Mouse (Mus musculus) heart, embryonic 12.5 days (tissue): ENCODE measurements around the gene Slc24a3. TPM values are rescaled to one million over a fixed set of nuclear protein-coding genes. Genes with fewer than 3 reads are reported as not detected.
A peak's percentile ranks its signal among the peaks of the same experiment; 100 is the strongest.

ENCODE experiments used
- ATAC-seq: fragments of 200-750 bp; cut with Nextera tagmentation; 2 replicates; pipeline ENCODE4 v1.8.0; 2017; ENCODE audit warnings: moderate TSS enrichment, moderate library complexity; ENCODE audit not compliant: insufficient number of reproducible peaks, low FRiP score
- H3K27ac ChIP-seq: fragments of 300-500 bp; sonication (generic); 2 replicates; pipeline ENCODE4 v1.5.1; 2016; ENCODE audit warnings: mild to moderate bottlenecking, moderate library complexity; ENCODE audit not compliant: poor library complexity, severe bottlenecking
- H3K27me3 ChIP-seq: fragments of 300-500 bp; sonication (generic); replicated peaks from 2 replicates; pipeline ENCODE4 v1.6.1; 2016; ENCODE audit warnings: mild to moderate bottlenecking, moderate library complexity
- H3K36me3 ChIP-seq: fragments of 300-500 bp; sonication (generic); 2 replicates; pipeline ENCODE4 v1.6.1; 2016; ENCODE audit warnings: mild to moderate bottlenecking, moderate library complexity
- H3K4me1 ChIP-seq: fragments of 300-500 bp; sonication (generic); replicated peaks from 2 replicates; pipeline ENCODE4 v1.6.1; 2016; ENCODE audit warnings: mild to moderate bottlenecking
- H3K4me2 ChIP-seq: fragments of 300-500 bp; sonication (generic); 2 replicates; pipeline ENCODE4 v1.6.1; 2016; ENCODE audit warnings: mild to moderate bottlenecking, moderate library complexity
- H3K4me3 ChIP-seq: fragments of 300-500 bp; sonication (generic); 2 replicates; pipeline ENCODE4 v1.5.1; 2016; ENCODE audit warnings: mild to moderate bottlenecking
- H3K9ac ChIP-seq: fragments of 300-500 bp; sonication (generic); 2 replicates; pipeline ENCODE4 v1.6.1; 2016; ENCODE audit warnings: mild to moderate bottlenecking, moderate library complexity
- H3K9me3 ChIP-seq: fragments of 300-500 bp; sonication (generic); replicated peaks from 2 replicates; pipeline ENCODE4 v1.6.1; 2016; ENCODE audit warnings: mild to moderate bottlenecking, moderate library complexity
- WGBS: fragments of 180-500 bp; shearing (Covaris S2); methylation state at CpG from one replicate; pipeline ENCODE4 v1.1.7; 2016; 5-methylcytosine and 5-hydroxymethylcytosine counted together
- polyA plus RNA-seq: library from polyadenylated mRNA; unstranded; fragments of >200 nt; fragmentation: Nextera tagmentation; extraction: Ambion mirVana; gene quantifications from 2 replicates; pipeline ENCODE4 v1.2.1, GENCODE M21; 2016

Gene Slc24a3
- polyA plus RNA-seq, 1 experiment from 2014 or later: 2.9 TPM

- H3K4me3 ChIP-seq: no peak overlapping the region
- no peaks in the 10 kb centered on the region for H3K4me1 ChIP-seq
- no peak overlapping the region for H3K27ac ChIP-seq
- no peak overlapping the region for H3K9ac ChIP-seq
- H3K36me3 ChIP-seq: no peaks in the 10 kb centered on the region
- no peaks in the 10 kb centered on the region for H3K27me3 ChIP-seq
- 90% methylated on average over 11 of the region's 11 CpGs for WGBS
- H3K4me2 ChIP-seq: no peak overlapping the region
- H3K9me3 ChIP-seq: no peaks in the 10 kb centered on the region
- ATAC-seq: no peak
These were observed 46.0 kb downstream of the Slc24a3 start for GRCm38 (mm10) chr2:145213587-145213986.

DNA sequence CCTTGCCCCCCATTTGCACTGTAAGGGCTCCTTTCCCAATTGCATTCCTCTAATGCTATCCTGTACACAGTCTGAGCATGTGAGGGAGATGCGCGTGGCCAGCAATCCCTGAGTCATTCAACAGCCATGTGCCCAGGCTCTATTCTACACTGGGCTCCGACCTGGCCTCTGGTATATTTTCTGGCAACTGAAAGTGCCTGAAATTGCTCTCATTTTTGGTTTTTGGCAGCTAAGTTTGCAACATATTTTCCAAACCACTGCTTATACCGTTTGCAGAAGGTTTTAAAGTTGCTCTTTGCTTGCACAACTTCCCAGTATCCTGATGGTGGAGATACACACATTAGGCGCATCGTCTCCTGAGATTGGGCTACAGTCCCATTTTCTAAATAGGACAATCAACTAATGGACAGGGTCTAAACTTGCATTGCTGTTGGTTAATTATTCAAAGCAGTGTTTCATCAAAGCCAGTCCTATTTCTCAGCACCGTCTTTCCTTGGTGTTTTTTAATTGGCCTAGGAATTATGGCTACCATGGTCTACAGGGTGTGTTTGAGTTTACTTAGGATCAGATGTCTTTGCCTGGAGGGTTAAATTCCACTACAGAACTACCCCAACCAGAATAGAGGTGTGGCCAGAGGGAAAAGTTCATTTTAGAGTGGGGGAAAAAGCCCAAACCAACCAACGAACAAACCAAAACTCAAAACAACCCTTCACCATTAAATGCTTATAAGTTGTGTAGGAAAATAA lies 46.7 kb downstream of the Slc24a3 start:
- no peak overlapping the region for H3K27ac ChIP-seq
- H3K9me3 ChIP-seq: no peaks in the 10 kb centered on the region
- H3K9ac ChIP-seq: no peak overlapping the region
- H3K27me3 ChIP-seq: no peaks in the 10 kb centered on the region
- ATAC-seq: no peak
- WGBS: 88% methylated on average over 8 of the region's 8 CpGs
- H3K4me2 ChIP-seq: no peak overlapping the region
- no peaks in the 10 kb centered on the region for H3K4me1 ChIP-seq
- no peaks in the 10 kb centered on the region for H3K36me3 ChIP-seq
- no peak overlapping the region for H3K4me3 ChIP-seq

GRCm38 (mm10) chr2:145216580-145216979 lies 49.0 kb downstream of the Slc24a3 start:
- Histone ChIP-seq H3K9me3 (no peaks in the 10 kb centered on the region), H3K4me1 (no peaks in the 10 kb centered on the region), H3K27ac (no peak overlapping the region), H3K36me3 (no peaks in the 10 kb centered on the region), H3K9ac (no peak overlapping the region), H3K27me3 (no peaks in the 10 kb centered on the region), H3K4me2 (no peak overlapping the region), H3K4me3 (no peak overlapping the region)
- no peak for ATAC-seq
- 59% methylated on average over 2 of the region's 2 CpGs for WGBS

GRCm38 (mm10) chr2:145217422-145217821 lies 49.9 kb downstream of the Slc24a3 start:
- H3K4me3 ChIP-seq: no peak overlapping the region
- no peak overlapping the region for H3K4me2 ChIP-seq
- no peaks in the 10 kb centered on the region for H3K36me3 ChIP-seq
- H3K9me3 ChIP-seq: no peaks in the 10 kb centered on the region
- H3K27ac ChIP-seq: no peak overlapping the region
- no peak for ATAC-seq
- no peak overlapping the region for H3K9ac ChIP-seq
- no peaks in the 10 kb centered on the region for H3K27me3 ChIP-seq
- H3K4me1 ChIP-seq: no peaks in the 10 kb centered on the region
- 77% methylated on average over 2 of the region's 2 CpGs for WGBS

GRCm38 (mm10) chr2:145219246-145219645 lies 51.7 kb downstream of the Slc24a3 start:
- no peak for ATAC-seq
- H3K4me3 ChIP-seq: no peak overlapping the region
- 82% methylated on average over 6 of the region's 6 CpGs for WGBS
- H3K27me3 ChIP-seq: no peaks in the 10 kb centered on the region
- no peaks in the 10 kb centered on the region for H3K36me3 ChIP-seq
- no peak overlapping the region for H3K4me2 ChIP-seq
- H3K9ac ChIP-seq: no peak overlapping the region
- no peaks in the 10 kb centered on the region for H3K9me3 ChIP-seq
- no peaks in the 10 kb centered on the region for H3K4me1 ChIP-seq
- no peak overlapping the region for H3K27ac ChIP-seq

- no peak overlapping the region for H3K4me3 ChIP-seq
- H3K4me2 ChIP-seq: no peak overlapping the region
- ATAC-seq: no peak
- H3K27ac ChIP-seq: no peak overlapping the region
- no peaks in the 10 kb centered on the region for H3K36me3 ChIP-seq
- no peaks in the 10 kb centered on the region for H3K9me3 ChIP-seq
- H3K4me1 ChIP-seq: peaks cover 7% of the 10 kb centered on the region
- WGBS: 77% methylated on average over 4 of the region's 4 CpGs
- no peaks in the 10 kb centered on the region for H3K27me3 ChIP-seq
- H3K9ac ChIP-seq: no peak overlapping the region
These were observed 56.1 kb downstream of the Slc24a3 start for GRCm38 (mm10) chr2:145223646-145224045.

DNA sequence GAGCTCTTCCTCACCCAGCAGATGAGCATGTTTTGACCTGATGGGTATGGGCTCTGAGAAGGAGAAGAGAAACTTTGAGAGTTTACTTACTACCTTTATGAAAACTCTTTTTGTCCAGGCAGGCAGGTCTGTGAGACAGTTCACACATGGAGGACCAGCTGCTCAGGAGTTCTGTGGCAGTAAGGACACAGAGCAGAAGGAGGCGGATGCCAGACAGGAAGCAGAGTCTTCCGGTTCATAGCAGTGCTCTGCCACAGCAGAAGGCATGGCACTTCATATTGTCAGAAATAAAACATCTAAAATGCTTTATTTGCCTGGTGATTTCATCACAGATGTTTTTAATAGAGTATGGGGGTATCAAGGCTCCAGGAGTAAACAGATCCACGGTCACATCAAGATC lies 58.1 kb downstream of the Slc24a3 start:
- H3K9me3 ChIP-seq: no peaks in the 10 kb centered on the region
- H3K4me1 ChIP-seq: peaks cover 10% of the 10 kb centered on the region
- H3K36me3 ChIP-seq: no peaks in the 10 kb centered on the region
- no peak overlapping the region for H3K4me3 ChIP-seq
- H3K9ac ChIP-seq: no peak overlapping the region
- WGBS: 54% methylated on average over 3 of the region's 3 CpGs
- no peak overlapping the region for H3K27ac ChIP-seq
- no peaks in the 10 kb centered on the region for H3K27me3 ChIP-seq
- H3K4me2 ChIP-seq: no peak overlapping the region
- no peak for ATAC-seq

DNA sequence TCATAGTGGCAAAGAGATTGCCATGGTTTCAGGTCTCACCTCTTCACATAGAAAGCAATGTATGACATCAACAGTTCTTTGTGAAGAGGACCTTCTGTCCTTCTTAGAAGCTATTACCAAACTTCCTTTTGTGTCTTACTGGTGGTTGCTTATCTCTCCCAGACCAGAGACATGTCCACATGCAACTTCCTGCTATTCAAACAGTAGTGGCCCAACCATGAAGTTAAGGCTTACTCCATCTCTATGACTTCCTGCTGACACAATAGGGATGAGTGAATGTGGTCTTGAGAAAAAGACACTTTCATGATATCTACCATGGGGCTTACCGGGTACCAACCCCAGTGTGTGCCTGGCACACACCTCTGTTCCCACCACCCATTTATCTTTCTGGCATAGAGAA lies 58.5 kb downstream of the Slc24a3 start:
- peak; percentile 54 for ATAC-seq

DNA sequence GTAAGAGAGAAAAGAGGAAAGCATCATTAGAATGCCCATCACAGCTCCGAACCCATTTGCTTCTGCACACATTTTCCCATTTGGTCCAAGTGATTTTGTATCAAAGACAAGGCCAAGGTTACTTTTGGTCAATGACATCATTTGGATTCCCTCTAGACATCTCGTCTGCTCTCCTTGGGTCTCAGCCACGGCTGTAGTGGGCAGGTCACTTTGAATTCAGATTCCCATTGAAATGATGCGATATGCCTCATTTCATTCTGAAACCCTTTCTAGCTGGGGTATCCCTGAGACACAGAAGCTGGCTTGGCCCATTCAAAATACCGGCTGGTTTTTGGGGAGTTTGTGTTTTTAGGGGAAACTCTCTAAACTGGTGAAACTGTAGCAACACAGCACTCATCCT lies 59.8 kb downstream of the Slc24a3 start:
- Histone ChIP-seq H3K4me1 (peaks cover 13% of the 10 kb centered on the region), H3K4me2 (no peak overlapping the region), H3K9ac (no peak overlapping the region), H3K27ac (no peak overlapping the region), H3K9me3 (no peaks in the 10 kb centered on the region), H3K27me3 (no peaks in the 10 kb centered on the region), H3K36me3 (no peaks in the 10 kb centered on the region), H3K4me3 (no peak overlapping the region)
- no peak for ATAC-seq
- WGBS: 83% methylated on average over 5 of the region's 5 CpGs

More for the DNA sequence above, 58.5 kb downstream of the Slc24a3 start:
- Histone ChIP-seq H3K9me3 (no peaks in the 10 kb centered on the region), H3K4me3 (no peak overlapping the region), H3K27me3 (no peaks in the 10 kb centered on the region), H3K36me3 (no peaks in the 10 kb centered on the region), H3K9ac (no peak overlapping the region), H3K27ac (no peak overlapping the region), H3K4me1 (peaks cover 10% of the 10 kb centered on the region), H3K4me2 (no peak overlapping the region)
- WGBS: 60% methylated on average over 1 of the region's 1 CpGs

- Histone ChIP-seq H3K9me3 (no peaks in the 10 kb centered on the region), H3K27ac (peak overlapping the region; percentile 83), H3K4me1 (peaks cover 29% of the 10 kb centered on the region), H3K4me2 (peak overlapping the region; percentile 34; the same call in 1 of the 2 replicates), H3K27me3 (no peaks in the 10 kb centered on the region), H3K4me3 (no peak overlapping the region), H3K36me3 (no peaks in the 10 kb centered on the region), H3K9ac (no peak overlapping the region)
- 21% methylated on average over 6 of the region's 6 CpGs for WGBS
- peak; percentile 72 for ATAC-seq
These were observed 65.4 kb downstream of the Slc24a3 start for GRCm38 (mm10) chr2:145232764-145233484.

DNA sequence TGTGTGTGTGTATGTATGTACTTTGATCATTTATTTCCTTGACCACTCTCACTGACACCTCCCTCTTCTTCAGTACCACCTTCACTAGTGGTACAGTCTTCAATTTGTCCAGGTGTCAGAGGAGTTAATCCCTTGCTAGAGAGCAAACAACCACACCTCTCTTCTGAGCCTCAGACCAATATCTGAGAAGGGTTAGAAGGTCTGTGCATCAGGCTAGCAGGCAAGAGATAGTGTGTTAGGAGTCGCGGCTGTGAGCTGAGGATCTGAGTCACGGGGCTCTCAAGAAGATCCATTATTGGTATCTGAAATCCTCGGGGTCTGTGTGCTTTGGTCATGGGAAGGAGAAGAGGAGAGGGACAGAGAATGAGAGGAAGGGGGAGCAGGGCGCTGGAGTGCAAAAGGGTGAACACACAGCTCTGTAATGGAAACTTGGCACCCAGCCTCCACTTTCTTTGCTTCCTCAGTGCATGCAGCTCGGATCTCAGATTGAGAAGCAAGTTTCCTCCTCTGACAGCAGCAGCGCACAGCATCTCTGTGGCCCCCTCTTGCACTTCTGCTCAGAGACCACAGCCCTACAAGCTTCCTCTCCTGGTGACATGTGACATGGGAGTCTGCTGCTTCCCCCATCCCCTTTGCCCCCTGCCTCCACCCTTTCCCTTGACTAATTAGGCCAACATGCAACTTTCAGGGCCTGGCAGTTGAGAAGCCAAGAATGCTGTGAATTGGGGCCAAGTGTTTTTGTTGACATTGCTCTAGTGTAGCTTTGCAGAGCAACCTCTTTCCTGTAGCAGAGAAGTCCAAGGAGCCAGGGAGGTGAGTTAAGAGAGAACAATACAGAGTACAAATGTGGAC lies 66.2 kb downstream of the Slc24a3 start:
- Histone ChIP-seq H3K4me1 (peaks cover 29% of the 10 kb centered on the region), H3K27ac (peak overlapping the region; percentile 61), H3K4me2 (peak overlapping the region; percentile 39), H3K9me3 (no peaks in the 10 kb centered on the region), H3K9ac (no peak overlapping the region), H3K4me3 (no peak overlapping the region), H3K27me3 (no peaks in the 10 kb centered on the region), H3K36me3 (no peaks in the 10 kb centered on the region)
- peak; percentile 87 for ATAC-seq
- WGBS: 13% methylated on average over 7 of the region's 7 CpGs
